Mouse (Mus musculus) heart, embryonic 10.5 days (tissue): ENCODE measurements at regions not wholly inside any gene's neighbourhood (a gene's known extent, or its start where the extent isn't known, plus 50 kb on each side); places are given as distances from the start of the nearest gene placed in this dataset.
"Not testable (repeated sequence)": the region's sequence is repeated elsewhere in the genome, so short reads cannot be mapped to it uniquely, and the experiment has no call there.

Experiments used
- DNase-seq: peaks from one replicate; pipeline ENCODE4 v3.0.0-alpha.2; 2017; ENCODE audit warnings: low spot score
- H3K27ac ChIP-seq: fragments of 300-500 bp; sonication (generic); 2 replicates; pipeline ENCODE4 v1.5.1; 2016; ENCODE audit warnings: mild to moderate bottlenecking
- H3K27me3 ChIP-seq: fragments of 300-500 bp; sonication (generic); 2 replicates; pipeline ENCODE4 v1.6.1; 2016; ENCODE audit warnings: mild to moderate bottlenecking; ENCODE audit not compliant: poor library complexity, insufficient read depth, severe bottlenecking
- H3K36me3 ChIP-seq: fragments of 300-500 bp; sonication (generic); 2 replicates; pipeline ENCODE4 v1.6.1; 2016; ENCODE audit warnings: mild to moderate bottlenecking, moderate library complexity
- H3K4me1 ChIP-seq: fragments of 300-500 bp; sonication (generic); 2 replicates; pipeline ENCODE4 v1.6.1; 2016; ENCODE audit warnings: mild to moderate bottlenecking
- H3K4me3 ChIP-seq: fragments of 300-500 bp; sonication (generic); 2 replicates; pipeline ENCODE4 v1.5.1; 2016; ENCODE audit warnings: mild to moderate bottlenecking, moderate library complexity
- H3K9me3 ChIP-seq: fragments of 300-500 bp; sonication (generic); 2 replicates; pipeline ENCODE4 v1.6.1; 2016; ENCODE audit warnings: mild to moderate bottlenecking, moderate library complexity
- WGBS: fragments of 180-500 bp; shearing (Covaris S2); methylation state at CpG from one replicate; pipeline ENCODE4 v1.1.7; 2016; 5-methylcytosine and 5-hydroxymethylcytosine counted together

DNA sequence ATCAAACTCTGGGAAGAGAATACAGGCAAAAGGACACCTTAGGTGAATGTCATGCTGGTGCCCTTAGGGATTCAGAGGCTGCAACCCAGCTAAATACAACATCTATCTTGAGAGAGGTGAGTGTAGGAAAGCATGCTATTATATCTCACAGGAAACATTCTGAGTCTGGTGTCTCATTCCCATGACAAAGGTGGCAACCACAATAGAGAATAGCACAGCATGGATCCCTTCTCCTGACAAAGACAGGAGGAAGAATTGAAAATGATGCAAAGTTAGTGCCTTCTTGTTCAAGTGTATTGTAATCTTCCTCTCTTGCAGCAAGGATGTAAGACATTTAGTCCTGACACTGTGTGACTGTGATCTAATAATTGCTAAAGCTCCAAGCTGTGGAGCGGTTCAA, 532.8 kb downstream of the Tfec start:
- Histone ChIP-seq H3K27me3 (no peaks in the 10 kb centered on the region), H3K36me3 (no peaks in the 10 kb centered on the region), H3K27ac (no peak overlapping the region), H3K4me1 (no peaks in the 10 kb centered on the region), H3K9me3 (no peaks in the 10 kb centered on the region), H3K4me3 (no peak overlapping the region)
- 86% methylated on average over 1 of the region's 1 CpGs for WGBS
- no peak for DNase-seq

DNA sequence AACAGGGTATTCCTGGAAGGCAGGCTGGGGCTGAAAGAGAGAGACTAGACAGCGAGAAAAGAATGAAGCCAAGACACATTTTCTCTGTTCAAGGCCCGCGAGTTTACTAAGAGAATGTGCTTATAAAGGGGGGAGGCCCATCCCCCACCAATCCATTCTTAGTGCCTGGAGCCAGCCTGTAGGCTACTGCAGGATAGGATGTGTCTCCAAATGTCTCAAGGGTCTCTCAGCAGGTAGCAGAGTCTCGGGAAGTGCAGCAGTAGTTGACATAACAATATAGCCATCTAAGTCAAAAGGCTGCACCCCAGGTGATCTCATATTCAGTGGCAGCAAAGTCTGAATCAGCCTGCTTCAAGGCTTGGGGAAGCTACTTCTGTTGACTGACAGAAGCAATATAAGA, 536.2 kb downstream of the Tfec start:
- 64% methylated on average over 4 of the region's 4 CpGs for WGBS
- Histone ChIP-seq H3K36me3 (no peaks in the 10 kb centered on the region), H3K27ac (no peak overlapping the region), H3K4me3 (no peak overlapping the region), H3K4me1 (no peaks in the 10 kb centered on the region), H3K27me3 (no peaks in the 10 kb centered on the region), H3K9me3 (no peaks in the 10 kb centered on the region)
- DNase-seq = no peak

DNA sequence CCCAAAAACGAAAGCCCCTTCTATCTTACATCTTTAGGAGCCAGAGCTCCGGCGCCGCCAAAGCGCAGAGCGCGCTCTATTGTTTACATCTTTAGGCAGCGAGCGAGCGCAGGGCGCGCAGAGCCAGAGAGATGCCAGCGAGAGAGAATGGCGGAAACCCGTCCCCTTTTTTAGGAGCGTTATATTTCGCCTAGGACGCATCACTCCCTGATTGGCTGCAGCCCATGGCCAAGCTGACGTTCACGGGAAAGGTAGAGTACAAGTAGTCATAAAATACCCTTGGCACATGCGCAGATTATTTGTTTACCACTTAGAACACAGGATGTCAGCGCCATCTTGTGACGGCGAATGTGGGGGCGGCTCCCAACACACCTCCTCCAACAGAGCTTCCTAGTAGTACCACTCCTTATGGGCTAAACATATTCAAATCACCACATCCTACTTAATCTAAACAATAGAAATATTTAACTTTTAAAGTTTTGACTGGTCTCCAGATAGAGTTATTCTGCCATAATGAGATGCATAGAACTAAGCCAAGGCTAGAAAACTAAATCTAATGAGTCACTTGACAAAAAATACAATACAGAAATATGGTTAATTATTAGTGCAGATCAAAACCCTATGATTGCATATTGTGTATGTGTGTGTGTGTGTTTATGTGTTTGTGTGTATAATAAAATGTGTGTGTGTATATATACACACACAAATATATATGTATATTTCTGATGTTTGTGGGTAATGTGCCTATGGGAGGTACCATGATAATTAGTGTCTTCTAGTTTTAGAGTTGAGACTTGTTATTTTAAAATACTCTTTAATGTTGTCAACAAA, 538.1 kb downstream of the Tfec start:
- not testable (repeated sequence) for DNase-seq, H3K27ac ChIP-seq, H3K4me1 ChIP-seq, H3K27me3 ChIP-seq, H3K4me3 ChIP-seq, H3K9me3 ChIP-seq, H3K36me3 ChIP-seq
- WGBS = 45% methylated on average over 21 of the region's 25 CpGs

DNA sequence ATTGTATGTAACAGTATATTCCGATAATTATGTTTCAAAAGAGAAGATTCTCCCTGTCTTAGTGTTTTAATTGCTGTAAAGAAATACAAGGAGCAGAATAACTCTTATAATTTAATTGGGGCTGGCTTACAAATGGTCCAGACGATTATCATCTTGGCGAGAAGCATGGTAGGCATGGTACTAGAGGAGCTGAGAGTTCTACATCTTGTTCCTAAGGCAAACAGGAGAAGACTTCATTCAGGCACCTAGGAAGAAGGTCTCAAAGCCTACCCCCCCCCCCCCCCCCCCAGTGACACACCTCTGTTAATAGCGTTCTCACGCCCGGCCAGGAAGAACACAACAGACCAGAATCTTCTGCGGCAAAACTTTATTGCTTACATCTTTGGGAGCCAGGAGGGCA, 538.8 kb downstream of the Tfec start:
- Histone ChIP-seq H3K4me1 (no peaks in the 10 kb centered on the region), H3K4me3 (peak overlapping the region; percentile 51), H3K27me3 (no peaks in the 10 kb centered on the region), H3K9me3 (no peaks in the 10 kb centered on the region), H3K27ac (0 out of 2 replicates have a peak overlapping the region, but pooled peaks have one; percentile 42), H3K36me3 (no peaks in the 10 kb centered on the region)
- DNase-seq = no peak
- 69% methylated on average over 7 of the region's 7 CpGs for WGBS

DNA sequence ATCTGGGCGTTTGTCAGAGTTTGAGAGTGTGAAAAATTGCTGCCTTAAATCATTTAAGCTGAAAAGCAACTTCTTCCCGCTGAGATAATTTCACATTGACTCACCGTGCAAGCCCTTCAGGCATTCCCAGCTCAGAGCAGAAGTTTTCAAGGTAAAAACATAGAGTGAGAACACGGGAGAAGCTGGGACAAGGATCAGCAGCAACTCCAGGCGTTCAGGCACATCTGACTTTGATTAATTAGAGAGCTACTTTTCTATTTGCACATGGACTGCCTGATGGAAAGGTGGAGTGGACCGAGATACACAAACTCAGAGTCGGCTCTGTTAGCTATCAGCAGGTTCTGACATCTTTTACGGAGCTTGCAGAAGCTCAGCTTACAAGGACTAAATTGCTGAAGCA, 564.6 kb downstream of the Tfec start:
- H3K36me3 ChIP-seq = no peaks in the 10 kb centered on the region
- no peaks in the 10 kb centered on the region for H3K9me3 ChIP-seq
- no peaks in the 10 kb centered on the region for H3K27me3 ChIP-seq
- no peak for DNase-seq
- WGBS = 45% methylated on average over 8 of the region's 8 CpGs
- H3K27ac ChIP-seq = no peak overlapping the region
- no peaks in the 10 kb centered on the region for H3K4me1 ChIP-seq
- no peak overlapping the region for H3K4me3 ChIP-seq

DNA sequence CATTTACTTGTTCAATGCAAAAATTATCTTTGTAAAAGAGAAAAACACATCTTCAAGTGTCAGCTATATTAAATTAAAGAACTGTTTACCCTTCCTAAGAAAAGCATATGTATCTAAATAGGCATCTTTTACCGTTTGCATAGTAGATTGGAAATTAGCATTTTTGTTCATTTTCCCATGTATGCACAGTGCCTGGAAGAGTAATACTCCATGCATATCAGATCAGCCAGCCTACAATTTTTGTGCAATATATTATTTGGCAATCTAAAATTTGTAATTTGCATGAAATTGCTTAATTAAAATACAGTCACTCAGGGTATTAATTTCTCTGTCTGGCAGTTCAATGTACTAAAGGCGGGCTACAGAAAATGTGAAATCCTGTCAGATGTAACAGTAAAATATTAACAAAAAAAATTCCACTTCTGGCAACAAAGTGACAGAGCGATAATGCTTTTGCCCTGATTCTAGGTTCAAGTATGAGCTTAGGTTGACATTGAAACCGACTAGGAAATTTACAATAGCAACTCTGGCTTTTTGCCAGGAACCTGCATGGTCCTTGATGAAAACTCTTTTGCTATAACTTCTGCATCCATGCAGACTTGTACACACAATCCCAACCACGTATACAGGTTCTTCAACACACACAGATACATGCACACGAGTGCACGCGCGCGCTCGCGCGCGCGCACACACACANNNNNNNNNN, 583.8 kb downstream of the Tfec start:
- Histone ChIP-seq H3K4me3 (no peak overlapping the region), H3K36me3 (no peaks in the 10 kb centered on the region), H3K27me3 (no peaks in the 10 kb centered on the region), H3K9me3 (no peaks in the 10 kb centered on the region), H3K27ac (no peak overlapping the region), H3K4me1 (peaks cover 4% of the 10 kb centered on the region; the same call in 1 of the 2 replicates)
- WGBS = 92% methylated on average over 15 of the region's 15 CpGs
- DNase-seq = no peak

DNA sequence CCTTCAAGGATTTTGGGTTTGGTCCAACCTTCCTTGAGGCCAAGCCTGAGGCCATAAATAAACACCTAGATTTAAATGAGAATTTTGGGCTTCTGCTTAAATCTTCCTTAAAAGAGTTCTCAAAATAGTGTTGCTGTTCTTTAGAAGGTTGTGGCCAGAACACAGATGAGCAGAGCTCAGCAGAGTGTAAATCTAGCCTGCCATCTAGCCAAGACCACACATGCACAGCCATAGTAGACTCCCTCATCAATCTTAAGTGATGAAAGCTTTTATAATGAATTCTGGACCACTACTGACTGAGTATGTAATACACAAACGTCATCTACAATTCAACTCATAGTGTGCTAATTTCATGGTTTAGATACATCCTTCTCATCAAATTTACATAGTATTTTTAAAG, 585.3 kb downstream of the Tfec start:
- no peak overlapping the region for H3K27ac ChIP-seq
- no peak overlapping the region for H3K4me3 ChIP-seq
- no peak for DNase-seq
- WGBS = 46% methylated on average over 1 of the region's 1 CpGs
- H3K27me3 ChIP-seq = no peaks in the 10 kb centered on the region
- H3K4me1 ChIP-seq = peaks cover 1% of the 10 kb centered on the region; the same call in 1 of the 2 replicates
- H3K36me3 ChIP-seq = no peaks in the 10 kb centered on the region
- no peaks in the 10 kb centered on the region for H3K9me3 ChIP-seq

DNA sequence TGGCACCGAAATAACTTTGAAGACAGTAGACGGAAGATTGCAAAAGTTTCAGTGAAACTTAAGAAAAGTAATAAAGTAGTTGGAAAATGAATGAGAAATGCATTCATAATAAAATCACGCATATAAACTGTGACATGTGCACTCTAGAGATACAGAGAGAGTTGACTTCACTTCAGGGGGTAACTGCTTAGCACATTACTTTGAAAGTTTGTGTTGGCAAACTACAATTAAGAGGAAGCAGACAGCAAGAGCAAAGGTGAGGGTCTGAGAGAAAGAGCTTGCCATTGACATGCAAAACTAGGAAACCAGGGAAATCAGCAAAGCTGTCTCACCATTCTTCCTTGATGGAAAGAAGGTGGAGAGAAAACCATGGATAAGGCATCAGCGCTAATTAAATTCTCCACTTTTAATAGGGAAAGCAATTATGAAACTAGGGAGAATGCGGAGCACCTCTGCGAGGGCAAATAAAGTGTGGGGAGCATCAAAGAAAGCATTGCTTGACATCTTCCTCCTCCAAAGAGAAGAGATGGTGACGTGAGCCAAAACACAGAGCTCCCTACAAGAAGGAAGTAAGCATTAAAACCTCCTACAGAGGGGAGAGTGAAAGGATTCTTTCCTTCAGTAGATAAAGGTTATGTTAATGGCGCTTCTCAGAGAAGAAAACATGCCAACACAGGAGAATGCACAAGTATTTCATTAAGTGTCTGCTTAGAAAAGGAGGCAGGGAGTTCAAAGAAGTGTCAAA, 563.0 kb downstream of the Mdfic start:
- H3K4me3 ChIP-seq = no peak overlapping the region
- H3K9me3 ChIP-seq = no peaks in the 10 kb centered on the region; the same call in 1 of the 2 replicates
- DNase-seq = no peak
- H3K27ac ChIP-seq = no peak overlapping the region
- 56% methylated on average over 8 of the region's 8 CpGs for WGBS
- no peaks in the 10 kb centered on the region for H3K36me3 ChIP-seq
- H3K27me3 ChIP-seq = no peaks in the 10 kb centered on the region
- no peaks in the 10 kb centered on the region for H3K4me1 ChIP-seq

DNA sequence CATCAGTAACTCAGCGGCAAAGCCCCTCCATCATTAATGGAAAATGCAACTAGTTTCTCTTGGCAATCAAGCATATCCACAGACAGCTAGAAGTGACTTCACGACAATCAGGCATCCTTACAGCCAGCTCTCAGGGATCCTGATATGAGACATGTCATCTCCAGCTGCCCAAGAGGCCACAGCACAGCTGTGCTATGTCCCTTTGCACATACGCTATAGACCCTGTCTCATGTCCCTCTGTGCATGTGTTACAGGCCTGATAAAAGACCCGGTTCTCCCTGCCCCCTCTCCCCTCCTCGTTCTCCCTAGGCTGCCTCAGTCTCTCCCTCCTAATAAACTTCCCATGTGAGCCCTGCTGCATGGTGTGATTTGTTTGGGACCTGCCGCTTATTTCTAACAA, 561.5 kb downstream of the Mdfic start:
- Histone ChIP-seq H3K27ac (no peak overlapping the region), H3K9me3 (no peaks in the 10 kb centered on the region; the same call in 1 of the 2 replicates), H3K4me1 (no peaks in the 10 kb centered on the region), H3K4me3 (no peak overlapping the region), H3K36me3 (no peaks in the 10 kb centered on the region), H3K27me3 (no peaks in the 10 kb centered on the region)
- no peak for DNase-seq
- 80% methylated on average over 6 of the region's 6 CpGs for WGBS
